Mouse (Mus musculus) monocyte, adult 5-6 weeks (primary cell): ENCODE data around the gene Tigd3. TPM values are rescaled to one million over a fixed set of nuclear protein-coding genes. Genes with fewer than 3 reads are reported as not detected.

Experiments used
- ATAC-seq: fragments of 153-309, 156-312 bp; replicated peaks from 2 replicates; pipeline ENCODE4 v1.8.0; 2017; ENCODE audit warnings: mild to moderate bottlenecking; ENCODE audit not compliant: low TSS enrichment, insufficient number of reproducible peaks, severe bottlenecking, poor library complexity, low FRiP score
- total RNA-seq: library from RNA; stranded (forward); fragments of 200-1000, 200-491, 200-594 nt; gene quantifications from 3 replicates; pipeline ENCODE4 v1.2.3, GENCODE M21; 2017

Tigd3 gene
- total RNA-seq, 1 experiment from 2014 or later = 0.95 TPM

DNA sequence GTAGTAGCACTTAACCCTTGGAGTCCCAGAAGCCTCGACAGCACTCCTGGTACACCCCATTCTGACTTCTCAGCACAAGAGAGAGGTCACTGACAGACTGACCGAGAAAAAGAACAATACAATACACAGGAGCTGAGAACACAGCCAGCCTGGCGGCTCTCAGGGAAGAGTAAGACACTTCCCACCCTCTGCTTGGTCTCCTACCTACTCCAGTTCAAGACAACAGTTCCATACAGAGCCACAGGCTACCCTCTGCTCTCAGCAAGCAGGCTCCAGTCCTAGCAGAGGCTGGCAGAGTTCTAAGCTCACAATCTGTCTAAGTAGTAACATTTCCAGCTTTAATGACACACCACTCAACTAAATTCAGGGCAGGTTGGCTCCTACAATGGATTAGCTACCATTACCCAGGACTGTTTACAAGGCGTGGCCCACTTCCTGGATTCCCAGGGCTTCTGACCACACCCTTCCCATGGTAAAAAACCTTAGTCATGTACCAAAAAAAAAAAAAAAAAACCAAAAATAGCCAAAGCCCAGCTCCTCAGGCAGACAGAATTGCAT, 52.5 kb downstream of the Tigd3 start:
- no peak for ATAC-seq

Other genes starting within 250 kb of the Tigd3 start
- gene Sipa1, start 230.4 kb downstream of the Tigd3 start, total RNA-seq = 83.5 to 149 TPM (median 83.8 TPM) in 3 replicates
- 41.8 to 57.5 TPM (median 46.8 TPM) in 3 replicates for gene Map3k11, start 205.4 kb downstream of the Tigd3 start, total RNA-seq
- gene Pcnx3, start 205.2 kb downstream of the Tigd3 start, total RNA-seq = 13.3 to 41.9 TPM (median 22.3 TPM) in 3 replicates
- gene Kcnk7, start 189.8 kb downstream of the Tigd3 start, total RNA-seq = 1.3 TPM in 2 of 3 replicates, not detected in the other
- 141 to 192 TPM (median 174 TPM) in 3 replicates for gene Ehbp1l1, start 167.8 kb downstream of the Tigd3 start, total RNA-seq
- 33.1 to 54.4 TPM (median 45.1 TPM) in 3 replicates for gene Fam89b, start 164.5 kb downstream of the Tigd3 start, total RNA-seq
- gene Ltbp3, start 153.2 kb downstream of the Tigd3 start, total RNA-seq = 1.2 to 9.7 TPM (median 2.2 TPM) in 3 replicates
- 37.3 to 55.9 TPM (median 44.9 TPM) in 3 replicates for gene Scyl1, start 122.7 kb downstream of the Tigd3 start, total RNA-seq
- gene Frmd8, start 18.9 kb downstream of the Tigd3 start, total RNA-seq = 32.8 to 50.6 TPM (median 34.5 TPM) in 3 replicates
- 64.4 to 73.5 TPM (median 69.7 TPM) in 3 replicates for gene Slc25a45, start 16.3 kb downstream of the Tigd3 start, total RNA-seq
- 50.3 to 76.6 TPM (median 76.0 TPM) in 3 replicates for gene Dpf2, start 18.9 kb upstream of the Tigd3 start, total RNA-seq
- 14.7 to 32.1 TPM (median 27.0 TPM) in 3 replicates for gene Cdc42ep2, start 30.7 kb upstream of the Tigd3 start, total RNA-seq
- gene Pola2, start 70.1 kb upstream of the Tigd3 start, total RNA-seq = 16.7 to 31.5 TPM (median 26.8 TPM) in 3 replicates
- gene Slc22a20, start 92.0 kb upstream of the Tigd3 start, total RNA-seq = not detected in 3 replicates
- 45.8 to 78.2 TPM (median 59.2 TPM) in 3 replicates for gene Capn1, start 121.7 kb upstream of the Tigd3 start, total RNA-seq
- gene Syvn1, start 152.4 kb upstream of the Tigd3 start, total RNA-seq = 7.7 to 16.8 TPM (median 11.2 TPM) in 3 replicates
- 10.1 to 30.8 TPM (median 29.6 TPM) in 3 replicates for gene Mrpl49, start 163.6 kb upstream of the Tigd3 start, total RNA-seq
- gene Fau, start 163.7 kb upstream of the Tigd3 start, total RNA-seq = 2,354 to 3,035 TPM (median 2,719 TPM) in 3 replicates
- gene Znhit2, start 167.0 kb upstream of the Tigd3 start, total RNA-seq = 4.8 to 9.3 TPM (median 8.4 TPM) in 3 replicates
- gene Tm7sf2, start 174.2 kb upstream of the Tigd3 start, total RNA-seq = 5.5 to 18.5 TPM (median 8.9 TPM) in 3 replicates
- 61.1 to 80.8 TPM (median 75.6 TPM) in 3 replicates for gene Vps51, start 183.1 kb upstream of the Tigd3 start, total RNA-seq
- gene Tmem262, start 185.9 kb upstream of the Tigd3 start, total RNA-seq = not detected in 3 replicates
- gene Gm28374, start 188.1 kb upstream of the Tigd3 start, total RNA-seq = 0.43 TPM in 1 of 3 replicates, not detected in the others
- 29.3 to 49.8 TPM (median 34.6 TPM) in 3 replicates for gene Zfpl1, start 190.8 kb upstream of the Tigd3 start, total RNA-seq
- 0.49 to 0.76 TPM (median 0.75 TPM) in 3 replicates for gene Cdca5, start 190.8 kb upstream of the Tigd3 start, total RNA-seq
- 1.4 TPM in 1 of 3 replicates, not detected in the others for gene AC131692.1, start 200.3 kb upstream of the Tigd3 start, total RNA-seq
- gene Naaladl1, start 211.6 kb upstream of the Tigd3 start, total RNA-seq = 1.3 TPM in 1 of 3 replicates, not detected in the others
- gene Sac3d1, start 224.5 kb upstream of the Tigd3 start, total RNA-seq = 2.1 to 2.6 TPM (median 2.1 TPM) in 3 replicates
- 8.8 to 22.5 TPM (median 11.5 TPM) in 3 replicates for gene Snx15, start 234.2 kb upstream of the Tigd3 start, total RNA-seq
- gene Batf2, start 246.8 kb upstream of the Tigd3 start, total RNA-seq = 0.78 to 5.3 TPM (median 1.9 TPM) in 3 replicates
- gene Arl2, start 247.4 kb upstream of the Tigd3 start, total RNA-seq = 4.8 to 9.6 TPM (median 5.8 TPM) in 3 replicates